ENCODE assay signal across 8 mouse cellular contexts in the genomic region with DNA sequence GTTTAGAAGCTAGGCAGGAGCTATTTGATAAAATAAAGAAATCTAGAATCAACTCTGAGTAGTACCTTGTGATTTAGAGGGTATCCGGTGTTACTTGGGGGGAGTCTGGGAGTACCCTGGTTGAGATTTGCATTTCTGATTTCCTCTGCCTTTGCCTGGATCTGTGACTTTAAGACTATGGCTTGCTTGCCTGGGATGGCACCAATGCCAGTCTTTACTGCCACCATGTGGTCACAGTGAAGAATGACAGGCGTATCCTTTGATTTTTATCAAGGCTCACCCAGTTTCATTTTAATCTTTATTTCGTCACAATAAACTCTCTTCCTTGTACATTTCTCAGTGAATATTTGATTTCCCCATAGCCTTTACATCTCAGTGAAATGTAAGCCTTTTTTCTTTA. TPM values are rescaled to one million over a fixed set of nuclear protein-coding genes. Genes with fewer than 3 reads are reported as not detected.
A peak's percentile ranks its signal among the peaks of the same experiment; 100 is the strongest.
DNase-seq lines count a peak whose midpoint lies in the region; ATAC-seq lines count a peak whose summit lies in the region.

No protein-coding gene starts in this region.

- intact Hi-C loops in gastrocnemius, postnatal 14 days (cut with DNase I; ENCODE audit: low total_unique reads): no loop called here

- peak; percentile 80 for ATAC-seq in erythroblast, adult 5-6 weeks (replicated peaks; ENCODE audit: low FRiP score, poor library complexity, severe bottlenecking)

- DNase-seq in gastrocnemius, adult 18-20 months (ENCODE audit: low spot score): peak; percentile 22
- no peak for DNase-seq in gastrocnemius, postnatal 14 days
- peak; percentile 12 for DNase-seq in urinary bladder, postnatal 25 days (ENCODE audit: low spot score)
- DNase-seq in urinary bladder, postnatal 14 days (ENCODE audit: low spot score): no peak
- DNase-seq in retina, postnatal 7 days (ENCODE audit: low read depth, low spot score): peak; percentile 39
- DNase-seq in ovary, postnatal 36 days (ENCODE audit: low spot score): no peak
- no peak for DNase-seq in layer of hippocampus, postnatal 25 days (ENCODE audit: extremely low spot score in 1 of 2, low spot score in 1 of 2)

RNA-seq across cellular contexts. Expression of a gene that starts 16.3 kb away (rescaled TPM):
- total RNA-seq in gastrocnemius, adult 18-20 months (2021): not detected
- total RNA-seq in gastrocnemius, postnatal 14 days (2021): not detected
- not detected in 2 replicates for total RNA-seq in erythroblast, adult 5-6 weeks (2015; ENCODE audit: low replicate concordance)
- not detected in 2 replicates for total RNA-seq in erythroblast, adult 5-6 weeks (2017; ENCODE audit: low replicate concordance)
- not detected for total RNA-seq in layer of hippocampus, postnatal 25 days (2021)

RNA-seq across cellular contexts. Expression of a gene that starts 17.4 kb away (rescaled TPM):
- total RNA-seq in gastrocnemius, adult 18-20 months (2021): not detected
- total RNA-seq in gastrocnemius, postnatal 14 days (2021): not detected
- not detected in 2 replicates for total RNA-seq in erythroblast, adult 5-6 weeks (2015; ENCODE audit: low replicate concordance)
- total RNA-seq in erythroblast, adult 5-6 weeks (2017; ENCODE audit: low replicate concordance): not detected in 2 replicates
- total RNA-seq in layer of hippocampus, postnatal 25 days (2021): under 1 TPM in 1 of 2 experiments, not detected in 1; 0.10 TPM

RNA-seq across cellular contexts. Expression of a gene that starts 31.3 kb away (rescaled TPM):
- 1 to 10 TPM; 3.9 to 4.2 TPM for total RNA-seq in gastrocnemius, adult 18-20 months (2021)
- total RNA-seq in gastrocnemius, postnatal 14 days (2021): 1 to 10 TPM; 4.7 to 5.9 TPM
- 2.9 and 5.4 TPM in 2 replicates for total RNA-seq in erythroblast, adult 5-6 weeks (2015; ENCODE audit: low replicate concordance)
- total RNA-seq in erythroblast, adult 5-6 weeks (2017; ENCODE audit: low replicate concordance): 7.0 and 9.3 TPM in 2 replicates
- 10 to 100 TPM; 16.8 to 22.3 TPM for total RNA-seq in layer of hippocampus, postnatal 25 days (2021)

Comparison
In these comparisons a context has a peak if more than half of its experiments do, and no peak if none do; other contexts are left out.
1. DNase-seq: peak in gastrocnemius, adult 18-20 months (single experiment), urinary bladder, postnatal 25 days (single experiment) and retina, postnatal 7 days (single experiment); none in gastrocnemius, postnatal 14 days (single experiment), urinary bladder, postnatal 14 days (single experiment), ovary, postnatal 36 days (single experiment) and layer of hippocampus, postnatal 25 days (0 of 2).